Mouse (Mus musculus) hindbrain, embryonic 10.5 days (tissue): Measurements from ENCODE around the gene Olfr355. TPM values are rescaled to one million over a fixed set of nuclear protein-coding genes. Genes with fewer than 3 reads are reported as not detected.

Experiments used
- DNase-seq: peaks from one replicate; pipeline ENCODE4 v3.0.0-alpha.2; 2017; ENCODE audit warnings: low spot score
- H3K27ac ChIP-seq: fragments of 300-500 bp; sonication (generic); 2 replicates; pipeline ENCODE4 v1.5.1; 2016; ENCODE audit warnings: mild to moderate bottlenecking, moderate library complexity
- H3K27me3 ChIP-seq: fragments of 300-500 bp; sonication (generic); 2 replicates; pipeline ENCODE4 v1.6.1; 2016; ENCODE audit warnings: mild to moderate bottlenecking; ENCODE audit not compliant: poor library complexity, insufficient read depth, severe bottlenecking
- H3K36me3 ChIP-seq: fragments of 300-500 bp; sonication (generic); 2 replicates; pipeline ENCODE4 v1.6.1; 2016; ENCODE audit warnings: mild to moderate bottlenecking, moderate library complexity
- H3K4me1 ChIP-seq: fragments of 300-500 bp; sonication (generic); replicated peaks from 2 replicates; pipeline ENCODE4 v1.6.1; 2016; ENCODE audit warnings: mild to moderate bottlenecking
- H3K4me3 ChIP-seq: fragments of 300-500 bp; sonication (generic); 2 replicates; pipeline ENCODE4 v1.5.1; 2016; ENCODE audit warnings: mild to moderate bottlenecking, moderate library complexity
- H3K9me3 ChIP-seq: fragments of 300-500 bp; sonication (generic); 2 replicates; pipeline ENCODE4 v1.6.1; 2016; ENCODE audit warnings: mild to moderate bottlenecking, moderate library complexity
- WGBS: fragments of 180-500 bp; shearing (Covaris S2); methylation state at CpG from one replicate; pipeline ENCODE4 v1.1.7; 2016; 5-methylcytosine and 5-hydroxymethylcytosine counted together
- polyA plus RNA-seq: library from polyadenylated mRNA; unstranded; fragments of >200 nt; fragmentation: Nextera tagmentation; extraction: Ambion mirVana; gene quantifications from 2 replicates; pipeline ENCODE4 v1.2.1, GENCODE M21; 2016

The Olfr355 gene
- polyA plus RNA-seq, result not detected in 2 replicates

- DNase-seq, result no peak
- Histone ChIP-seq H3K9me3 (peaks cover 18% of the 10 kb centered on the region; the same call in 1 of the 2 replicates), H3K27me3 (no peaks in the 10 kb centered on the region), H3K4me3 (no peak within 1 kb of the TSS), H3K36me3 (no peaks in the 10 kb centered on the region), H3K4me1 (no peaks in the 10 kb centered on the region), H3K27ac (no peak within 1 kb of the TSS)
These were observed at the start of gene Olfr355 for GRCm38 (mm10) chr2:36928797-36929196. TSS of gene Olfr355 (minus strand) at chr2:36928897.

- no peaks in the 10 kb centered on the region for H3K4me1 ChIP-seq
- 85% methylated on average over 2 of the region's 2 CpGs for WGBS
- H3K27ac ChIP-seq, result no peak within 1 kb of the TSS
- no peak within 1 kb of the TSS for H3K4me3 ChIP-seq
- no peak for DNase-seq
- H3K9me3 ChIP-seq, result peaks cover 31% of the 10 kb centered on the region
- H3K27me3 ChIP-seq, result no peaks in the 10 kb centered on the region
- no peaks in the 10 kb centered on the region for H3K36me3 ChIP-seq
These were observed 8.1 kb upstream of the Olfr355 start, which contains the start of gene Olfr356 for GRCm38 (mm10) chr2:36936821-36937220. TSS of gene Olfr356 (plus strand) at chr2:36937121.

GRCm38 (mm10) chr2:36905380-36905779 is 23.3 kb downstream of the Olfr355 start, which contains the start of gene Olfr354:
TSS of gene Olfr354 (plus strand) at chr2:36905680.
- no peaks in the 10 kb centered on the region for H3K27me3 ChIP-seq
- H3K4me1 ChIP-seq, result no peaks in the 10 kb centered on the region
- H3K27ac ChIP-seq, result no peak within 1 kb of the TSS
- no peaks in the 10 kb centered on the region for H3K36me3 ChIP-seq
- peaks cover 36% of the 10 kb centered on the region for H3K9me3 ChIP-seq
- DNase-seq, result no peak
- no peak within 1 kb of the TSS for H3K4me3 ChIP-seq

- peaks cover 40% of the 10 kb centered on the region for H3K9me3 ChIP-seq
- H3K4me1 ChIP-seq, result no peaks in the 10 kb centered on the region
- DNase-seq, result no peak
These were observed 31.6 kb downstream of the Olfr355 start for GRCm38 (mm10) chr2:36897114-36897513.

GRCm38 (mm10) chr2:36892836-36893235 is 35.9 kb downstream of the Olfr355 start, which contains the start of gene Olfr353:
TSS of gene Olfr353 (minus strand) at chr2:36892936.
- no peak for DNase-seq

More at GRCm38 (mm10) chr2:36897114-36897513, 31.6 kb downstream of the Olfr355 start:
- Histone ChIP-seq H3K36me3 (no peaks in the 10 kb centered on the region), H3K4me3 (no peak overlapping the region), H3K27ac (no peak overlapping the region), H3K27me3 (no peaks in the 10 kb centered on the region)

More at GRCm38 (mm10) chr2:36892836-36893235, 35.9 kb downstream of the Olfr355 start, which contains the start of gene Olfr353:
- Histone ChIP-seq H3K9me3 (peaks cover 32% of the 10 kb centered on the region), H3K4me3 (no peak within 1 kb of the TSS), H3K27ac (no peak within 1 kb of the TSS), H3K27me3 (no peaks in the 10 kb centered on the region), H3K36me3 (no peaks in the 10 kb centered on the region), H3K4me1 (no peaks in the 10 kb centered on the region)

Other genes with a start within 250 kb of the Olfr355 start
- gene Olfr346, start 243.1 kb downstream of the Olfr355 start, polyA plus RNA-seq, result not detected in 2 replicates
- gene Olfr347, start 197.0 kb downstream of the Olfr355 start, polyA plus RNA-seq, result not detected in 2 replicates
- not detected in 2 replicates for gene Olfr348, start 144.6 kb downstream of the Olfr355 start, polyA plus RNA-seq
- not detected in 2 replicates for gene Olfr50, start 138.4 kb downstream of the Olfr355 start, polyA plus RNA-seq
- not detected in 2 replicates for gene Olfr3, start 111.9 kb downstream of the Olfr355 start, polyA plus RNA-seq
- not detected in 2 replicates for gene Olfr350, start 82.6 kb downstream of the Olfr355 start, polyA plus RNA-seq
- gene Olfr351, start 66.2 kb downstream of the Olfr355 start, polyA plus RNA-seq, result not detected in 2 replicates
- not detected in 2 replicates for gene Olfr352, start 60.4 kb downstream of the Olfr355 start, polyA plus RNA-seq
- not detected in 2 replicates for gene Olfr353, start 36.0 kb downstream of the Olfr355 start, polyA plus RNA-seq
- not detected in 2 replicates for gene Olfr354, start 23.2 kb downstream of the Olfr355 start, polyA plus RNA-seq
- not detected in 2 replicates for gene Olfr356, start 8.2 kb upstream of the Olfr355 start, polyA plus RNA-seq
- gene Olfr357, start 64.9 kb upstream of the Olfr355 start, polyA plus RNA-seq, result not detected in 2 replicates
- gene Olfr358, start 80.4 kb upstream of the Olfr355 start, polyA plus RNA-seq, result not detected in 2 replicates
- gene Olfr360, start 136.8 kb upstream of the Olfr355 start, polyA plus RNA-seq, result not detected in 2 replicates
- gene Olfr361, start 160.4 kb upstream of the Olfr355 start, polyA plus RNA-seq, result not detected in 2 replicates
- not detected in 2 replicates for gene Olfr362, start 189.0 kb upstream of the Olfr355 start, polyA plus RNA-seq
- not detected in 2 replicates for gene Olfr364-ps1, start 210.4 kb upstream of the Olfr355 start, polyA plus RNA-seq